Mouse (Mus musculus) hindbrain, postnatal 0 days (tissue): ENCODE data around the gene Lyrm7. TPM values are rescaled to one million over a fixed set of nuclear protein-coding genes. Genes with fewer than 3 reads are reported as not detected.

Experiments
- ATAC-seq: fragments of 200-750 bp; cut with Nextera tagmentation; 2 replicates; pipeline ENCODE4 v1.8.0; 2017; ENCODE audit warnings: mild to moderate bottlenecking, moderate TSS enrichment, moderate library complexity
- DNase-seq: peaks from one replicate; pipeline ENCODE4 v3.0.0-alpha.2; 2015; ENCODE audit warnings: low spot score
- H3K27ac ChIP-seq: fragments of 300-500 bp; sonication (generic); 2 replicates; pipeline ENCODE4 v1.5.1; 2014; ENCODE audit warnings: mild to moderate bottlenecking
- H3K27me3 ChIP-seq: fragments of 300-500 bp; sonication (generic); 2 replicates; pipeline ENCODE4 v1.6.1; 2014; ENCODE audit warnings: low read length, mixed read lengths; ENCODE audit not compliant: insufficient read depth
- H3K36me3 ChIP-seq: fragments of 300-500 bp; sonication (generic); 2 replicates; pipeline ENCODE4 v1.6.1; 2014; ENCODE audit warnings: low read length, mixed read lengths; ENCODE audit not compliant: insufficient read depth
- H3K4me1 ChIP-seq: fragments of 300-500 bp; sonication (generic); 2 replicates; pipeline ENCODE4 v1.6.1; 2014; ENCODE audit warnings: antibody characterized with exemption, low read length, mixed read lengths; ENCODE audit not compliant: insufficient read depth
- H3K4me2 ChIP-seq: fragments of 300-500 bp; sonication (generic); 2 replicates; pipeline ENCODE4 v1.6.1; 2014; ENCODE audit warnings: low read depth, mild to moderate bottlenecking, low read length, moderate library complexity, mixed read lengths
- H3K4me3 ChIP-seq: fragments of 300-500 bp; sonication (generic); 2 replicates; pipeline ENCODE4 v1.5.1; 2014; ENCODE audit warnings: low read length
- H3K9ac ChIP-seq: fragments of 300-500 bp; sonication (generic); replicated peaks from 2 replicates; pipeline ENCODE4 v1.6.1; 2014; ENCODE audit warnings: mild to moderate bottlenecking, low read length, moderate library complexity, mixed read lengths
- H3K9me3 ChIP-seq: fragments of 300-500 bp; sonication (generic); 2 replicates; pipeline ENCODE4 v1.6.1; 2016; ENCODE audit warnings: low read length, mixed read lengths
- CTCF ChIP-seq: IDR thresholded peaks from 2 replicates; pipeline ENCODE4 v1.5.1; 2016; ENCODE audit warnings: antibody characterized with exemption, control low read depth, low read depth
- WGBS: fragments of 180-500 bp; shearing (Covaris S2); extraction: QIAGEN DNeasy Blood & Tissue Kit; methylation state at CpG from one replicate; pipeline ENCODE4 v1.1.7; 2014; 5-methylcytosine and 5-hydroxymethylcytosine counted together
- polyA plus RNA-seq: library from polyadenylated mRNA; unstranded; fragments of >200 nt; fragmentation: Nextera tagmentation; extraction: Ambion mirVana; gene quantifications from 2 replicates; pipeline ENCODE4 v1.2.1, GENCODE M21; 2015
- total RNA-seq: library from RNA; depleted of rRNA; stranded (reverse); fragments of >200 nt; gene quantifications from 2 replicates; pipeline ENCODE4 v1.2.3, GENCODE M21; 2014

Gene Lyrm7
- total and polyA plus RNA-seq, 2 experiments from 2014 or later = 3.1 to 5.7 TPM

- no peak overlapping the region for H3K4me2 ChIP-seq
- DNase-seq = peak; percentile 16
- H3K27ac ChIP-seq = no peak overlapping the region
- no peaks in the 10 kb centered on the region for H3K27me3 ChIP-seq
- no peak for ATAC-seq
- H3K36me3 ChIP-seq = no peaks in the 10 kb centered on the region
- TF ChIP-seq CTCF = peak; percentile 16; the same call in 1 of the 2 replicates
- WGBS = 32% methylated on average over 8 of the region's 8 CpGs
- H3K9ac ChIP-seq = no peak overlapping the region
- no peaks in the 10 kb centered on the region for H3K4me1 ChIP-seq
- H3K9me3 ChIP-seq = no peaks in the 10 kb centered on the region
- H3K4me3 ChIP-seq = no peak overlapping the region
Observed at GRCm38 (mm10) chr11:54882671-54883070, 22.0 kb upstream of the Lyrm7 start.

DNA sequence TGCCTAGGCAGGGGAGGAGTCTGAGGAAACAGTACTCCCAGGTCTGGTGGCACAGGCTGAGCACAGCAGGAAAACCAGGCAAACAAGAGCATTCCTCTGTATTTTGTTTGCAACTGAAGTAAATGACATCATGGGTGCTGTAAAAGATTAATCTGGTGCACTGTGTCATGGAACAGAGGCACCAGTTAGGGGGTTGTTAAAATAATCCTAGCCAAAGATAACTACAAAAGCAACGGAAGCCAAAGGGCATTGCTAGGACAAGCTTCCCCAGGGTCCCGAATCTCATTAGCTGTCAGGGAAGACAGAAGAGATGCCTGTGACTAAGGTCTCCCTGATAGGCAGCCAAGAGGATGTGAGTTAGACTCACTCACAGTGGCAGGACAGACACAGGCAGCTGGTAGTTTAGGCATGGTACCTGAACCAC lies 20.3 kb upstream of the Lyrm7 start:
- no peak for TF ChIP-seq CTCF
- Histone ChIP-seq H3K27ac (no peak overlapping the region), H3K4me2 (no peak overlapping the region), H3K9ac (no peak overlapping the region), H3K4me1 (no peaks in the 10 kb centered on the region), H3K9me3 (no peaks in the 10 kb centered on the region), H3K36me3 (no peaks in the 10 kb centered on the region), H3K27me3 (no peaks in the 10 kb centered on the region), H3K4me3 (no peak overlapping the region)
- DNase-seq = peak; percentile 20
- 8% methylated on average over 2 of the region's 2 CpGs for WGBS
- ATAC-seq = no peak

GRCm38 (mm10) chr11:54879922-54880321 lies 19.2 kb upstream of the Lyrm7 start:
- no peak for TF ChIP-seq CTCF
- Histone ChIP-seq H3K4me1 (no peaks in the 10 kb centered on the region), H3K9ac (no peak overlapping the region), H3K4me2 (no peak overlapping the region), H3K9me3 (no peaks in the 10 kb centered on the region), H3K36me3 (no peaks in the 10 kb centered on the region), H3K27me3 (no peaks in the 10 kb centered on the region), H3K4me3 (no peak overlapping the region), H3K27ac (no peak overlapping the region)
- no peak for ATAC-seq
- 83% methylated on average over 10 of the region's 10 CpGs for WGBS
- no peak for DNase-seq

DNA sequence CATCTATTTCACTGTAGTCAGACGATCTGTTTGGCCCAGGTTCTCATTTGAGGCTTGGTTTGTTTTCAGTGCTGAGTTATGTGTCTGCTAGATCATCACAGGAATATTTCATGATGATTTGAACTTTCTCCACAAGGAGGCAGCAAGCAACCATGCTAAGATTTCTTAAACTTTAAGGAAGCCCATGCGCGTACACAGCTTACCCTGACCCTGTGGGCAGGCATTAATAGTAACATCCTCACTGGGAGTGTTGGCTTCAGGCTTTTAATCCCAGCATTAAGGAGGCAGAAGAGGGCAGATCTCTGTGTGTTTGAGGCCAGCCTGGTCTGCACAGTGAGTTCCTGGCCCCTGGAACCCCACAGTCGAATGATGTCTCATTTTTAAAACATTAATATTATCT lies 18.7 kb upstream of the Lyrm7 start:
- Histone ChIP-seq H3K4me3 (no peak overlapping the region), H3K36me3 (no peaks in the 10 kb centered on the region), H3K4me1 (no peaks in the 10 kb centered on the region), H3K4me2 (no peak overlapping the region), H3K9me3 (no peaks in the 10 kb centered on the region), H3K9ac (no peak overlapping the region), H3K27ac (no peak overlapping the region), H3K27me3 (no peaks in the 10 kb centered on the region)
- peak; percentile 86 for TF ChIP-seq CTCF
- peak; percentile 86 for DNase-seq
- ATAC-seq = peak; percentile 55; the same call in 1 of the 2 replicates
- WGBS = 36% methylated on average over 4 of the region's 4 CpGs

- Histone ChIP-seq H3K27ac (no peak overlapping the region), H3K4me3 (no peak overlapping the region), H3K9ac (no peak overlapping the region), H3K4me1 (no peaks in the 10 kb centered on the region), H3K4me2 (no peak overlapping the region), H3K36me3 (peaks cover 3% of the 10 kb centered on the region; the same call in 1 of the 2 replicates), H3K27me3 (no peaks in the 10 kb centered on the region), H3K9me3 (no peaks in the 10 kb centered on the region)
- DNase-seq = no peak
- WGBS = 85% methylated on average over 6 of the region's 6 CpGs
- no peak for ATAC-seq
- TF ChIP-seq CTCF = no peak
Observed at GRCm38 (mm10) chr11:54878893-54879292, 18.2 kb upstream of the Lyrm7 start.

DNA sequence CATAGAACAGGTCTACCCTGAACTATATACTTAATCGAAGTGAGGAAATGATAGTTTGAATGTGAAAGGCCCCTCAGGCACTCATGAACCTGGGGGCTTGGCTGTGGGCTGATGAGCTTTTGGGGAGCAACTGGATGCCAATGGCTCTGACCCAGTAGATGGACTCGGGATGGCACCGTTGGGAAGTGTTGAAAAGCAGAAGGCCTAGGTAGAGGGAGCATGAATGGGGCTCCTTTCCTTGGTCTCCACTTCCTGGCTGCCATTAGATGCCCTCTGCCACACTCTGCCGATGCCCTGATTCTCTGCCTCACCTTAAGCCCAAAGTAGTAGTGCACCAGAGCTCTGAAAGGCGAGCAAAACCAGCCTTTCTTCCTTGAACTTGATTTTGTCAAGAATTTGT lies 15.3 kb upstream of the Lyrm7 start:
- Histone ChIP-seq H3K4me2 (no peak overlapping the region), H3K4me1 (no peaks in the 10 kb centered on the region), H3K27me3 (no peaks in the 10 kb centered on the region), H3K36me3 (peaks cover 9% of the 10 kb centered on the region; the same call in 1 of the 2 replicates), H3K9ac (no peak overlapping the region), H3K9me3 (no peaks in the 10 kb centered on the region), H3K27ac (no peak overlapping the region), H3K4me3 (no peak overlapping the region)
- DNase-seq = no peak
- 88% methylated on average over 5 of the region's 5 CpGs for WGBS
- ATAC-seq = no peak
- TF ChIP-seq CTCF = no peak

- ATAC-seq (peak; percentile 69), DNase-seq (peak; percentile 32)
- 0 out of 2 replicates have a peak overlapping the region, but pooled peaks have one; percentile 3 for H3K9ac ChIP-seq
- H3K36me3 ChIP-seq = peaks cover 16% of the 10 kb centered on the region; the same call in 1 of the 2 replicates
- no peak overlapping the region for H3K27ac ChIP-seq
- WGBS = 63% methylated on average over 7 of the region's 7 CpGs
- H3K4me1 ChIP-seq = no peaks in the 10 kb centered on the region; the same call in 1 of the 2 replicates
- H3K4me3 ChIP-seq = no peak overlapping the region
- TF ChIP-seq CTCF = no peak
- no peak overlapping the region for H3K4me2 ChIP-seq
- no peaks in the 10 kb centered on the region for H3K9me3 ChIP-seq
- H3K27me3 ChIP-seq = no peaks in the 10 kb centered on the region
Observed at GRCm38 (mm10) chr11:54871831-54872537, 11.3 kb upstream of the Lyrm7 start.
